Mouse (Mus musculus) liver, adult 2 months (tissue): Measurements from ENCODE around the gene Pfas. TPM values are rescaled to one million over a fixed set of nuclear protein-coding genes. Genes with fewer than 3 reads are reported as not detected.
"Not testable (repeated sequence)": the region's sequence is repeated elsewhere in the genome, so short reads cannot be mapped to it uniquely, and the experiment has no call there.

Experiments used
- DNase-seq: peaks from one replicate; pipeline ENCODE4 v3.0.0-alpha.2; 2011; ENCODE audit warnings: low read depth, low spot score; ENCODE audit errors: extremely low read depth
- H3K27ac ChIP-seq: fragments of 200-500 bp; replicated peaks from 2 replicates; pipeline ENCODE4 v1.5.1; 2012; ENCODE audit warnings: low read depth, mild to moderate bottlenecking, control low read depth, inconsistent platforms, low read length; ENCODE audit not compliant: insufficient read depth
- H3K27me3 ChIP-seq: fragments of 200-500 bp; 2 replicates; pipeline ENCODE4 v1.6.1; 2012; ENCODE audit warnings: mild to moderate bottlenecking, moderate library complexity, low read length, inconsistent platforms; ENCODE audit not compliant: control insufficient read depth, insufficient read depth
- H3K36me3 ChIP-seq: fragments of 200-500 bp; 2 replicates; pipeline ENCODE4 v1.6.1; 2012; ENCODE audit warnings: low read length, inconsistent platforms; ENCODE audit not compliant: control insufficient read depth, insufficient read depth
- H3K4me1 ChIP-seq: fragments of 200-500 bp; 2 replicates; pipeline ENCODE4 v1.6.1; 2011; ENCODE audit warnings: low read length; ENCODE audit not compliant: control insufficient read depth, insufficient read depth
- H3K4me3 ChIP-seq: fragments of 200-500 bp; 2 replicates; pipeline ENCODE4 v1.5.1; 2011; ENCODE audit warnings: low read depth, mild to moderate bottlenecking, control low read depth, low read length, moderate library complexity; ENCODE audit not compliant: insufficient read depth
- H3K79me2 ChIP-seq: fragments of 200-500 bp; 2 replicates; pipeline ENCODE4 v1.6.1; 2012; ENCODE audit warnings: inconsistent platforms, mild to moderate bottlenecking, low read length, moderate library complexity; ENCODE audit not compliant: control insufficient read depth, insufficient read depth
- H3K9ac ChIP-seq: fragments of 200-500 bp; 2 replicates; pipeline ENCODE4 v1.6.1; 2012; ENCODE audit warnings: low read depth, mild to moderate bottlenecking, control low read depth, inconsistent platforms, low read length
- CTCF ChIP-seq: fragments of 200-500 bp; IDR thresholded peaks from 2 replicates; pipeline ENCODE4 v1.5.1; 2011; ENCODE audit warnings: low read depth, low read length, control low read depth
- POLR2A ChIP-seq: fragments of 200-500 bp; IDR thresholded peaks from 2 replicates; pipeline ENCODE4 v1.6.1; 2011; ENCODE audit warnings: low read length, control low read depth; ENCODE audit not compliant: insufficient read depth; ENCODE audit errors: extremely low read depth
- WGBS: fragments of 180-500 bp; shearing (Covaris S2); methylation state at CpG from one replicate; pipeline ENCODE4 v1.1.7; 2018; 5-methylcytosine and 5-hydroxymethylcytosine counted together
- polyA plus RNA-seq: library from polyadenylated mRNA; depleted of rRNA; stranded (reverse); fragments of >200 nt; gene quantifications from 2 replicates; pipeline ENCODE4 v1.2.3, GENCODE M21; 2012
- total RNA-seq: library from RNA; depleted of rRNA; stranded (reverse); fragments of >200 nt; gene quantifications from 2 replicates; pipeline ENCODE4 v1.2.3, GENCODE M21; 2014

Gene Pfas
- total and polyA plus RNA-seq, 2 experiments = 5.0 to 7.0 TPM

- TF ChIP-seq CTCF (no peak), POLR2A (no peak)
- H3K9ac ChIP-seq = peak overlapping the region; percentile 29; the same call in 1 of the 2 replicates
- H3K27ac ChIP-seq = no peak overlapping the region
Observed at GRCm38 (mm10) chr11:68974059-68974450, 34.2 kb downstream of the Pfas start.

GRCm38 (mm10) chr11:68973250-68974058 lies 34.8 kb downstream of the Pfas start:
- peak; percentile 53 for DNase-seq
- peak overlapping the region; percentile 29; the same call in 1 of the 2 replicates for H3K9ac ChIP-seq

More at GRCm38 (mm10) chr11:68974059-68974450, 34.2 kb downstream of the Pfas start:
- Histone ChIP-seq H3K36me3 (no peaks in the 10 kb centered on the region), H3K27me3 (no peaks in the 10 kb centered on the region), H3K79me2 (no peaks in the 10 kb centered on the region), H3K4me1 (peaks cover 4% of the 10 kb centered on the region), H3K4me3 (peak overlapping the region; percentile 47; the same call in 1 of the 2 replicates)
- 35% methylated on average over 6 of the region's 6 CpGs for WGBS
- DNase-seq = no peak

GRCm38 (mm10) chr11:68970232-68970631 lies 38.0 kb downstream of the Pfas start:
- Histone ChIP-seq H3K9ac (no peak overlapping the region), H3K27ac (no peak overlapping the region), H3K79me2 (no peaks in the 10 kb centered on the region), H3K36me3 (no peaks in the 10 kb centered on the region), H3K4me1 (peaks cover 5% of the 10 kb centered on the region), H3K4me3 (no peak overlapping the region), H3K27me3 (no peaks in the 10 kb centered on the region)
- DNase-seq = no peak
- WGBS = 64% methylated on average over 4 of the region's 4 CpGs
- no peak for TF ChIP-seq POLR2A
- TF ChIP-seq CTCF = no peak

More at GRCm38 (mm10) chr11:68973250-68974058, 34.8 kb downstream of the Pfas start:
- H3K79me2 ChIP-seq, H3K4me1 ChIP-seq, H3K27me3 ChIP-seq, H3K27ac ChIP-seq, H3K36me3 ChIP-seq: not testable (repeated sequence)
- H3K4me3 ChIP-seq = peak overlapping the region; percentile 47
- 2% methylated on average over 38 of the region's 38 CpGs for WGBS

GRCm38 (mm10) chr11:68968752-68969151 lies 39.5 kb downstream of the Pfas start:
- H3K4me3 ChIP-seq = no peak overlapping the region
- H3K36me3 ChIP-seq = no peaks in the 10 kb centered on the region
- no peaks in the 10 kb centered on the region for H3K79me2 ChIP-seq
- no peak overlapping the region for H3K27ac ChIP-seq
- 94% methylated on average over 11 of the region's 11 CpGs for WGBS
- no peak overlapping the region for H3K9ac ChIP-seq
- no peak for DNase-seq
- no peak for TF ChIP-seq CTCF
- no peak for TF ChIP-seq POLR2A
- no peaks in the 10 kb centered on the region for H3K27me3 ChIP-seq
- H3K4me1 ChIP-seq = peaks cover 2% of the 10 kb centered on the region

- WGBS = 2% methylated on average over 50 of the region's 50 CpGs
- H3K79me2 ChIP-seq = no peaks in the 10 kb centered on the region
- H3K27me3 ChIP-seq = no peaks in the 10 kb centered on the region
- peak within 1 kb of the TSS; percentile 40; the same call in 1 of the 2 replicates for H3K9ac ChIP-seq
- H3K4me3 ChIP-seq = peak within 1 kb of the TSS; percentile 76
- H3K36me3 ChIP-seq = no peaks in the 10 kb centered on the region
- peaks cover 2% of the 10 kb centered on the region; the same call in 1 of the 2 replicates for H3K4me1 ChIP-seq
- DNase-seq = peak; percentile 80
- no peak for TF ChIP-seq POLR2A
- TF ChIP-seq CTCF = no peak
- no peak within 1 kb of the TSS for H3K27ac ChIP-seq
Observed at GRCm38 (mm10) chr11:68967337-68968282, 40.6 kb downstream of the Pfas start, which contains the start of gene Slc25a35. Gene Slc25a35, plus strand, starts transcription at chr11:68968131.
